Mouse (Mus musculus): ENCODE results near the gene Mpzl1.

Mpzl1 gene

GRCm38 (mm10) chr1:165655022-165655421 is 20.7 kb upstream of the Mpzl1 start:
- peak; percentile 49 for DNase-seq (ENCODE audit: low read depth)

GRCm38 (mm10) chr1:165653126-165653885 is 19.0 kb upstream of the Mpzl1 start:
- no peak for DNase-seq (ENCODE audit: low read depth)

GRCm38 (mm10) chr1:165652507-165652906 is 18.2 kb upstream of the Mpzl1 start:
- no peak for DNase-seq (ENCODE audit: low read depth)

GRCm38 (mm10) chr1:165651158-165651557 is 16.8 kb upstream of the Mpzl1 start:
- no peak for DNase-seq (ENCODE audit: low read depth)

GRCm38 (mm10) chr1:165645102-165645501 is 10.8 kb upstream of the Mpzl1 start:
- DNase-seq (ENCODE audit: low read depth) = no peak

GRCm38 (mm10) chr1:165643735-165644134 is 9.4 kb upstream of the Mpzl1 start:
- DNase-seq (ENCODE audit: low read depth) = peak; percentile 32

GRCm38 (mm10) chr1:165642780-165643311 is 8.5 kb upstream of the Mpzl1 start:
- peak; percentile 52 for DNase-seq (ENCODE audit: low read depth)

- DNase-seq (ENCODE audit: low read depth) = peak; percentile 93
Measured at GRCm38 (mm10) chr1:165641786-165642771, 7.7 kb upstream of the Mpzl1 start.

- peak; percentile 95 for DNase-seq (ENCODE audit: low read depth)
Measured at GRCm38 (mm10) chr1:165641271-165641771, 7.0 kb upstream of the Mpzl1 start.

GRCm38 (mm10) chr1:165636289-165636688 is 2.0 kb upstream of the Mpzl1 start:
- DNase-seq (ENCODE audit: low read depth) = no peak

- DNase-seq (ENCODE audit: low read depth) = peak; percentile 12
Measured at GRCm38 (mm10) chr1:165635055-165635897, 938 bp upstream of the Mpzl1 start.

GRCm38 (mm10) chr1:165633345-165633744 is 993 bp downstream of the Mpzl1 start:
- DNase-seq (ENCODE audit: low read depth) = no peak

GRCm38 (mm10) chr1:165631136-165631535 is 3.2 kb downstream of the Mpzl1 start:
- DNase-seq (ENCODE audit: low read depth) = no peak

GRCm38 (mm10) chr1:165629975-165630374 is 4.4 kb downstream of the Mpzl1 start:
- no peak for DNase-seq (ENCODE audit: low read depth)

- DNase-seq (ENCODE audit: low read depth) = no peak
Measured at GRCm38 (mm10) chr1:165628603-165629002, 5.7 kb downstream of the Mpzl1 start.

GRCm38 (mm10) chr1:165625896-165626295 is 8.4 kb downstream of the Mpzl1 start:
- no peak for DNase-seq (ENCODE audit: low read depth)

- DNase-seq (ENCODE audit: low read depth) = no peak
Measured at GRCm38 (mm10) chr1:165625058-165625457, 9.3 kb downstream of the Mpzl1 start.

- no peak for DNase-seq (ENCODE audit: low read depth)
Measured at GRCm38 (mm10) chr1:165618201-165618624, 16.1 kb downstream of the Mpzl1 start.

GRCm38 (mm10) chr1:165617166-165617891 is 17.0 kb downstream of the Mpzl1 start:
- no peak for DNase-seq (ENCODE audit: low read depth)

- no peak for DNase-seq (ENCODE audit: low read depth)
Measured at GRCm38 (mm10) chr1:165616652-165617051, 17.7 kb downstream of the Mpzl1 start.

GRCm38 (mm10) chr1:165614793-165615192 is 19.5 kb downstream of the Mpzl1 start:
- no peak for DNase-seq (ENCODE audit: low read depth)

Measured in induced T-regulatory cell, adult 2 months (primary cell).